Mouse (Mus musculus): ENCODE results near the gene Aff3. TPM values are rescaled to one million over a fixed set of nuclear protein-coding genes. Genes with fewer than 3 reads are reported as not detected.

The Aff3 gene
- total RNA-seq, 2 experiments from 2014 or later, result 7.9 to 8.0 TPM

DNA sequence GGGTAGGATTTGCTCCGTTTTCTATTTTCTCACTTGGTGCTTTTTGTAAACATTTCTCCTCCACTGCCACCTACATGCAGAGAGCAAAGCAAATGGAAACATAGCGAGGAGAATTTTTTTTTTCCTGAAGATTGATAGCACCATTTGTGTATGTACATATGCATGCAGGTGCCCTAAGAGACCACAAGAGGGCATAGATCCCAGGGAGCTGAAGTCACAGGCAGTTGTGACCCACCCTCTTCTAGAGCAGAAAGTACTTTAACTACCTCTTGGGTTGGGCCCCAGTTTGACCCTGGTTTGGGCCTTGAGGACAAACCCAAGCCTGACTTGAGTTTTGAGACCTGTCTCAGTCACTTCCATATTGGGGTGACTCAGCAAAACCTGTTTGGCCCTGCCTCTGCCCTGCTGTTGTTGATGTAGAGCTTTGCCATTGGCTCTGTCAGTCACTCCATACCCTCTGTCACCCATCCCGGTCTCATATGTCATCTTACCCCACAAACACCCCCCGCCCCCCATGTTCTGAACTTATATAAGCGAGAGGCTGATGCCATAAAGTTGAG lies 9.7 kb downstream of the Aff3 start:
- DNase-seq, result no peak

DNA sequence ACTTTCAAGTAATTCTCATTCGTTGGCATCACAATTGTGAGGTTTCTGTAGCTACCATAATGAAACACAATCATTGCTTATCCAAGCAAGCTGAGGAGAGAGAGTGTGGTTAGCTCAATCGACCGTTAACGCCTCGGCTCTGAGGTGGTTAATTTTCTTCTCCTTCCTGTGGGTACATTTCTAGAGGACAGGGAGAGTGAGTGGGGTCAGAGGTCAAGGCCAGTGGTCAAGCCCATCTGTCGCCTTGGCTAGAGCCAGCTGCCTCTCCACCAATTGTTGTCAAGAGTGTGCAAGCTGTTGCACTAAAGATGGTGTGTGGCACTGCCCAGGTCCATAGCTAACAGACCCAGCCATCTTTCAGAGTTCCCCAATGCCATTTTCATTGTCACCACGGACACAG lies 14.7 kb downstream of the Aff3 start:
- DNase-seq, result no peak

DNA sequence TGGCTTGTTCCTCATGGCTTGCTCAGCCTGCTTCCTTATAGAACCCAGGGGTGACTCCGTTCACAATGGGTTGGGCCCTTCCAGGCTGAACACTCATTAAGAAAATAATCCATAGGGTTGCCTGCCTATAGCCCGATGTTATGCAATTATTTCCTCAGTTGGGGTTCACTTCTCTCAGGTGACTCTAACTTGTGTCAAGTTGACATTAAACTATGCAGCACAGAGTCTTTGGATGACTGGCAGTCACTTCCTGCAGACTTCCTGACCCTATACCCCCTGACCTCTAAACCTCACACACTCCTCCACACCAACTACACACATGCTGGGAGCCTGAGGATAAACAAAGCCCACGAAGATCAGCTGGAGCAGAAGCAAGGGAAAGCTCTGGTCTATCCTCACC lies 15.6 kb downstream of the Aff3 start:
- no peak for DNase-seq

DNA sequence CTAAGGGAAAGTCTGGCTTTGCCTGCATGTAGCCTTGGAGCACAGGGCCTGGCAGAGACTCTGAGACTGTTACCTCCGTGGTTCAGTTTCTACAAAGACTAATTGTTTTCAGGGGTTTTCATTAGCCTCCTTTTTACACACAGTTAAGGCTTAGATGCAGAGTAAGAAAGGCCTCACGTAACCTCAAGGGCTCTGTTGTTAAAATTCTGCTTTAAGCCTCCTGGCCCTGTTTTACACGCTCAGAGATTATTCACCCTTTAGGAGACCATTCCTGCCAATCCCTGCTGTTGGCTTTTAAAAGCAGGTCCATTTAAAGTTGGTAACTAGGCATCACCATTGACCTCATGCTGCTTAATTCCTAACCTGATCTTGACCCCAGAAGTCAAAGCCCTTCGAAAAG lies 22.5 kb downstream of the Aff3 start:
- DNase-seq, result no peak

DNA sequence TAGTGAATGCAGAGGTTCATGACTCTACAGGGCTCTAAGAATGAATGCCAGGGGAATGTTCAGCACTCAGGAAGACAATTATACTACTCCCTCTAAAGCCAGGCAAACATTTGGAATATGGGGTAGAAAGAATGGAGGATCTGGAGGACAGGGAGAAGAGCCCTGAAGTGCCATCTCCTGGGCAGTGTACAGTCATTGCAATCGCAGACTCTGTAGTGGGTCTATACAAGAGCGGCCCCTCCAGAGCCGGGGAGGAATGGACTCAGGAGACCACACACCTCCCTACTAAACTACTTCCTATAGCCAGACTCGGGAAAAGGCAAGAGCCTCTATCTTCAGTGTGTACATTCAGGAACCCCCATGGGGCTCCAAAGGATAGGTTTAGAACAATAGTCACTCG lies 25.1 kb downstream of the Aff3 start:
- DNase-seq, result no peak

DNA sequence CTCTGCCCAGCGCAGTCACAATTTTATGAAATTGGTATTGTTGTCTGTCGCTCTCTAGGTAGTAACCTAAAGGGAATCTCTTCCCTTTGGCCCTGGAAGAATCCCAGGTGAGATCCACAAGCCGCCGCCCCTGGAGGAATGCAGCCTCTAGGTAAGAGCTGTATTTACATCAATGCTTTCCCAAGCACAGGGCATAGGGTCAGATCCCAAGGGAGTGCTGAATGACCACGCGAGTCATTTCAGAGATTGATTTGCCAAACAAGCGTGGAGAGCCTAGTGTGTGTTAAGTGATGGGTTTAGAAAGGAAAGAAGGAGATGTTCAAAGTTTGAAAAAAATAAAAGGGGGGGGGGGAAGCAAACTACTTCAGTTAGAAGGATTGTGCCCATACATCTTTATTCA lies 29.2 kb downstream of the Aff3 start:
- no peak for DNase-seq

DNA sequence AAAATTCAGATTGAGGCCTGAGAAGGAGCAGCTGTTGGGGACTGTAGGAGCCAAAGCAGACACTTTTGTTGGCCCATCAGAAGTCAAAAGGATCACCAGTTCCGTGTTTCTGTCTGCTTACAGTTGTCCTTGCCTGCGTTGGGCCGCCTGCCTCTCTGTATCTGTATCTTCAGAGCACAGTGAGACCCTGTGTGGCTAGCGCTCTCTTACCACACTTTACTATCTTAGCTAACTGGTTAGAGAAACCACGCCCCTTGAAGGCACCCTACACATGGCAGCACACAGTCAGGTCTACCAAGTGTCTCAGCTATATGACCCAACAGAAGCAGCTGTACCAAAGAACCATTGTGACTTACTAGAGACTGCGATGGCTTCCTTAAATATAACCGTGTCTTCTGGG lies 30.7 kb downstream of the Aff3 start:
- no peak for DNase-seq

DNA sequence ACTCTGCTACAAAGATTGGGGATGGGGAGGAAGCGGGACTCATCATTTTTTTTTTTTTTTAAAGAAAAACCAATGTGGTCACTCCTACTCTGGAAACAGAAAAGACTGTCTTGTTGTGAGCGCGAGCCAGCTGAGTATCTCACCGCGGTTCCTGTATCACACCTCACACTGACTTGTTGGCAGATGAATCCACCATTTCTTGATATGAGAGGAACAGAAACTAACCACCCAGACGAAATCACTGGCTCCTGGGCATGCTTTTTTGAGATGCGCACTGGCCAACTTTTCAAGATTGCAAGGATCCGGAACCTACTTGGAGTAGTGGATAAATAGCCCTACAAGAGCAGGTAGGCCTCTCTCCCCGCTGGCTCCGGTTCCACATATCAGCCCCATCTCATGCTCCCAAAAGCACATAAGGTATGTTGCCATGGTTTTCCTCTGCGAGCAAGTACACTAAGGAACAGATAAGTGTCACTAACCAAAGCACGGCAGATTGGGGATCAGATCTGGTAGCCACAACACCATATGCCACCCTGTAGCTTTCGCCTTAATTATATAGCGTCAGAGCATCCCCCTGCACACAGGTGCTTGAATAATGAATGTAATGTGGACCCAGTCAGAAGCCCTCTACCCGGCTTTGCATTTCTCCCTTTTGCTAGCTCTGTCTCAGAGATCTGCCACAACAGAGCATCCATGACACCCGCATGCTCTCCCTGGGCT lies 32.1 kb downstream of the Aff3 start:
- DNase-seq, result no peak

DNA sequence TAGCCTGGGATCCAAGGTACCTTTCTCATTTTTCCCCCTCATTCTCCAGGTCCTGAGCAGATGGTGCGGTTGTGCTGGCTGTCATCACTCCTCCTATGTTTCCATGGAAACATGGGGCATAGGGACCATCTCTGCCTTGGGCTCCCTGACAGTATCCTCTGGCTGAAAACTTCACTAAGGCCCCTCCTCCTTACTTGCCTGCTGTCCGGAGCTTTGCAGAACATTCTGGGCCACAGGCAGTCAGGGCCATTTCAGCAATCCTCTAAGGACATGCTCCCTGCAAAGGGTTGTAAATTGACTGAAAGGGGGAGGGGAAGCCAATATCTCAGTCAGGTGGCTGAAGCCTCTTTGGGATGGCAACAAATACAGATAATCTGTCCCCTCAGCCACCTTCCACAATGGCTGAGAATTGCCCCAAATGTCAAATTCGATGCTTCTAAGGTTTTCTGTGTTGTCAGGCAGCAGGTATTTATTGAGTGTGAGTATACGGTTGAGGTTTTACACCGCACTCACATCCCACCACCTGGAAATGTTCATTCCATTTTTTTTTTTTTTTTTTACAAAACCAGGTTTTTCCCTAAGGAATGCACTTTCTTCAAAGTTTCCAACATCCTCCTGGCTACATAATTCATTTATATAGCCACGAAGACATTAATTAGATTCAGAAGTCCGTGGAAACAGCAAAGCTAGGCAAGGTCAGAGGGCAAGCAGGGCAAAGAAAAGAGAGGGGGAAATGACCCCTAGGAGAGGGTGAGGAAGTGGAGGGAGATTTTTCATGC lies 33.1 kb downstream of the Aff3 start:
- DNase-seq, result no peak

DNA sequence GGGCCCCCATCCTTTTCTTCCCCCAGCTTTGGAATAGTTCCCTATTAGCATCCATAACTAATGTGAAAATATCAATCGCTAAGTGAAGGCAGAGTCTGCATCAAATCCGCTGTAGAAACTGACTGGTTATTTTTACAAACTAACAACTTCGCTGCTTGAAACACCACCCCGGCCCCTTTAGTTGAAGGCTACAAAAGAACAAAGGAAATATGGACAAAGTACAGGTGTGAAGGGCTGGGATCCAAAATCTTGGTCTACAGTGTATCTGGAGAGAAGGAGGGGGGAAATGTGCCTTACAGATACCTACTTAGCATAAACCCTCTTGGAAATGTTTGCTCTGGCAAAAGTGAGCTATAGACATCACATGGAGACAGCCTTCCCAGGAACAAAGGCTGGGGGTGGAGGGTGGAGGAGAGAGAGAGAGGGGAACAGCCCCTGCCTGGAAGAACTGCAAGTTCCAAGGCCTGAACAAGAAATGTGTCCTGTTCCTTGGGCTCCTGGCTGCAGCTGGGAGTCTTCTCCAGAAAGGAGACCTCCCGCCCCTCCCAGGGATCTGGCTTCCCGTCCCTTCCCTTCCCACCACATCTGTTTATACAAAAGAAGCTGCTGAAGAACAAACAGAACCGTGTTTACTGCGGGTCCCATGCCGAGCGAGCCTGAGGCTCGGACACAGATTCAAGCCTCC lies 35.7 kb downstream of the Aff3 start:
- peak; percentile 22 for DNase-seq

DNA sequence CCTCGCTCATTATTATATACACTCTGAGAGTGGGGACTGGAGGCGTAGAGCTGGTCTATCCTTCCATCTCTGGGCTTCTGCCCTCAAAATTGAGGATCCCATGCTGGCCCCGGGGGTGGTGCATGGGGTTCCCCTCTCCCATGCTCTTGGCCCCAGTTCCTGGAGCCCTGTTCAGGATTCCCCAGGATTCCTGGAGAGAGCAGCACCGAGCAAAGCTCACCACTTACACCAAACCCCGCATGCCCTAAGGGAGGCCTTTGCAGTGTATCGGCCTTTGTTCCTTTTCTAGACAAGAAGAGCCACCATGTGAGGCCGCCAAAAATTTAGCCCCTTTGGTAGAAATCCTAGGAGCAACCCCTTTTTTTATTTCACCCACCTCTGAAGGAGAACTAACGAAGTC lies 36.3 kb downstream of the Aff3 start:
- no peak for DNase-seq

DNA sequence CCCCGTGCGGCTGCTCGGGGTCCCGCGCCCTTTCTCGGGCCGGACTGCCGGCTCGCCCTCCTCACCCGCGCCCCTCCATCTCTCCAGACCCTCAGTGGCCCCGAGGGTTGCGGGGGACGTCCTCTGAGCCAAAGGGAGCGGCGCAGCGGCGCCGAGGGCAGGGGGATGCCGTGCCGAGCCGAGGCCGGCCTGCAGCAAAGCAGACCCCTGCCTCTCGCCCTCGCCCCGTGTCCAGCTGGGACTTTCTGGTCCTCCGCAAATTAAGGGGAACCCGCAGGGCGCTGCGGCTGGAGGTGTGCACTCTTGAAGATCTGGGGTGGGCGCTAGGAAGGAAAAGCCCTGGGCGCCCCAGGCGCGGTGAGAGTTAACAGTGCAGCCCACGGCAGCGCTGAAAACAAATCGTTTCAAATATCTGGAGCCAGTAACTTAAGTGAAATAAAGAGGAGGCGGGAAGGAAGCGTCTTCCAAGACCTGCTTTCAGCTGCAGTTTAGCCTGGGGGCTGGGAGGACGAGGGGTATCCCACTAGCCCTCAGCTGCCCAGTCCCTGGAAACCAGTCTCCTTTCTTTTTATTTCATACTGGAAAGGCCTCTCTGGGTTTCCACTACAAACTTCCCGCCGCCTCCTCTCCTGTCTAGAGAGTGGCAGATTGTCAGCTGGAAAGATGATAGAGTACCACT lies 36.9 kb downstream of the Aff3 start:
- DNase-seq, result peak; percentile 26

DNA sequence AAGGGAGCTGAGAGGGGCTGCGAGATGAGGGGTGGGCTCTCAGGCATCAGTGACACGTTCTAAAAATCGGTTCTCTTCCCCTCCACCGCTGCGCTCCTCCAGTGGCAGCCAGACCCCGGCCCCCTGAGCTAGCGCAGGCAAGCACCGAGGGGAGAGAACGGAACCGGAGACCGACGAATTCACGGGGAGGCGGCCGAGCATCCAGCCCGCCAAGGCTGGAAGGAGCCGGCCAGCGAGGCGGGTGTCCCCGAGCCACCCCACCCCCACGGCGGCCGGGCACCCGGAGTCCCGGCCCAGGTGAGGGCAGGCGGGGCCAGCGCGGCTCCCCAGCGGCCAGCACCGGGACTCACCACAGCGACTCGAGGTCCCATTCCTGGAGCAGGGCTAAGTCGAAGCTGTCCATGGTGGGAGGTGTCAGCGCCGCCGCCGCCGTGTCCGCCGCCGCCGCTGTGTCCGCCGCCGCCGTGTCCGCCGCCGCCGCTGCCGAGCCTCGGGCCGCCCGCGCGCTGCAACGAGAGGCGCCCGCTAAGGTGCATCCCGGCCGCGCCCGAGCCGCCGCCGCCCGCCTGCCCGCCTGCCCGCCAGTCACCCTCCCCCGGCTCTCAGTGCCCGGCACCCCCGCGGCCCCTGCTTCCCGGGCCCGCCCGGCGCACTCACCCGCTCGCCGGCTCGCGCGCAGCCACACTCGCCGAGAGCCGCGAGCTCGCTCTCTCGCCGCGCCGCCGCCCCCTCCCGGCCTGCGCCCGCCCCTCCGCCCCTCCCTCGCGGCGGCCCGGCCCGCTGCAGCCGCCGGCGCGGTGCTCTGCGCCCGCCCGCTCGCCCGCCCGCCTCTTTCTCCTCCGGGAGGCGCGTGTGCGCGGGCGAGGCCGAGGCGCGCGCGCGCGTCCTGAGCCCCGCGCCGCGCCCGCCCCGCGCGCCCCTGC lies 37.8 kb downstream of the Aff3 start:
- DNase-seq, result peak; percentile 62

DNA sequence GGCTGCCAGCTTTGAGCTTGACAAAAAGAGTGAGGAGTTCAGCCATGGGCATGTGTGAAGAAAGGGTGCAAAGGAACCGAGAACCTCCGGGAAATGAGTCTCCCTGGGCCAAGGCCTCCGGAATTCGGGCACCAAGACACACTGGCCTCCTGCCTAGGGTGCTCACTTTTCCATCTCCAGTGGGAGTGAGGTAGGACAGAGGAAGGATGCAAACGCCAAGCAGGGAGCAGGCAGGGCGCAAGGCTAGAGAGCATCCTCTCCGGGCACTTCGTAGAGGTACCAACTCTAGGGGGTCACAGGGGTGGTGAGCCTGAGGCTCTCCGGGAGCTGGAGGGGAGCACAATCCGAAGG lies 38.4 kb downstream of the Aff3 start:
- peak; percentile 13 for DNase-seq

DNA sequence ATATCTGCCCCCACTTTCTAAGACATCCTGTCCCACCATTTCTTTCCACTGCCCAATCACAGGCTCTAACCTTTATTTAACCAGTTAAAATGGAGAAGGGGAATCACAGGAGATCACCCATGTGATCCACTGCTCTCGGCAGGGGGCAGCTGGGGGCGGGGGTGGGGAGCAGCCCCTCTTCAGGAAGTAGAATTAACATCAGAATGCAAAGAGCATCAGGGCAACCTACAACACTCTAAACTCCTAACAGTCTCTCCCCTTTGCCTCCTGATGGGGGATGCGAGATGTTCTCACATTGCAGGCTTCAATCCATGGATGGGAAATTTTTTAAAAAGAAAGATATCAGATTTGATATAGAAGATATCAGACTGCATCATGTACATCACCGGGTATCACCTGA lies 42.9 kb downstream of the Aff3 start:
- DNase-seq, result no peak

DNA sequence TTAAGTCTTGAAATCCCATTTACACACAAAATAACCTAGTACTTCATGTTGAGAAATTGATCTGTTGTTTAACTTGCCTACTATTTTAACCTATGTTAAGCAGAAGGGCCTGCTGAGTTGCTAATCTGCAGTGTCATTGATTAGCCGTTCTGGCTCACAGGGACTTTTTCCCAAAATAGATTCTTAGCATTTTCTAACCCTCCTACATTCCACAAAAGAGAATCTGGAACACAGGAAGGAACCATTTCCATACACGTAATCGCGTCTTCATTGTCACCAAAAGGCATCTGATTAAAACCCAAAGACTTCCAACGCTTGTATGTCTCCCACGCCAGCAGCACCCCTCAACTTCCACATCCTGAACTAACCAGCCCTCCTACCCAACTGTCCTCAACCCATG lies 44.4 kb downstream of the Aff3 start:
- no peak for DNase-seq

DNA sequence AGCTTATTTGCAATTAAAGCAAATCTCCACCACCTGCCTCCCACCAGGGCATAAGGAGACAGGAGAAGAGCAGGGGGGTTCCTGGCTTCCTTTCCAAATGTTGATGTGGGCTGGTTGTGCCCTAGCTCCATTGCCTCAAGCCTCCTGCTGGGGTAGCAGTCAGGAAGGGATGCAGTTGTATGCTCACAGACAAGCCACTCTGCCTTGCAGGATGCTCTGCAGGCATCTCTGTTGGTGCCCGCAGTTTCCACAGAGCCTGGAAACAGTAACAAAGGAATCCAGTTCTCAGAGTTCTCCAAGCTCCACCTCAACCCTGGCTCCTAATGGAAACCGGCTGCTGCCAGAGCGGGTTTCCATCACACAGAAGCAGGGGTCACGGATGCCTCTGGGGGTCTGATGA lies 58.0 kb downstream of the Aff3 start:
- DNase-seq, result no peak

DNA sequence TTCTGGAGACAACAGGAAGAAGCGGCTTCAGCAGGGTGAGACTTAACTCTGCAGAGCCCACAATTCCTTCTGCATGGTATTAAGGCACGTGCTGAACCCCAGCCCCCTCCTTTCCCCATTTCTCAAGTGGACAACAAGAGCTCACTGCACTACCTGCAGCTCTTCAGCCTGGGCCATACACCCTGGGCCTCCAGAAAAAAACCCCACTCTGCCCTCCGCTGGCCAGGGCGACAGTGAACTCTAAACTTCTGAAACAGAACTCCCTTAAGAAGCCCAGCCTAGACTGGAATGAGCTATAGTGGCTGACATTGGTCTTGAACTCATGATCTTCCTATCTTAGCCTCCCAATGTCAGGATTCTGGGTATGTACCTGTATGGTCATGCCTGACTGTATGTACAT lies 59.3 kb downstream of the Aff3 start:
- no peak for DNase-seq

DNA sequence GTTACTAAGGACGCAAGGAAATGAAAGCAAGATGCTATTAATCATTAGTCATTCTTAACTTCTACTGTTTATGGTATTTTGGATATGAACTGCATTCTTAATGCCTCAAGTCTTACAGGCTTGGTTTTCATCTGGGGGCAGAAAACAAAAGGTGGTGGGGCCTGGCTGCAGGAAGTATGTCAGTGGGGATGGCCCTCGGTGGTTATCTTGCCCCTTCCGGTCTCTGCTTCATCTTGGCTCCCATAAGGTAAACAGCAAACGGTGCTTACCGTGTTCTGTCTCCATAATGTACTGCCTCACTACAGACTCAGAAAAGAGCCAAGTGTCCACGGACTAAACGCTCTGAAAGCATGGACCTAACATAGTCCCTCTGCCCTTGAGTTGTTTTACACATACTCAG lies 60.1 kb downstream of the Aff3 start:
- no peak for DNase-seq

DNA sequence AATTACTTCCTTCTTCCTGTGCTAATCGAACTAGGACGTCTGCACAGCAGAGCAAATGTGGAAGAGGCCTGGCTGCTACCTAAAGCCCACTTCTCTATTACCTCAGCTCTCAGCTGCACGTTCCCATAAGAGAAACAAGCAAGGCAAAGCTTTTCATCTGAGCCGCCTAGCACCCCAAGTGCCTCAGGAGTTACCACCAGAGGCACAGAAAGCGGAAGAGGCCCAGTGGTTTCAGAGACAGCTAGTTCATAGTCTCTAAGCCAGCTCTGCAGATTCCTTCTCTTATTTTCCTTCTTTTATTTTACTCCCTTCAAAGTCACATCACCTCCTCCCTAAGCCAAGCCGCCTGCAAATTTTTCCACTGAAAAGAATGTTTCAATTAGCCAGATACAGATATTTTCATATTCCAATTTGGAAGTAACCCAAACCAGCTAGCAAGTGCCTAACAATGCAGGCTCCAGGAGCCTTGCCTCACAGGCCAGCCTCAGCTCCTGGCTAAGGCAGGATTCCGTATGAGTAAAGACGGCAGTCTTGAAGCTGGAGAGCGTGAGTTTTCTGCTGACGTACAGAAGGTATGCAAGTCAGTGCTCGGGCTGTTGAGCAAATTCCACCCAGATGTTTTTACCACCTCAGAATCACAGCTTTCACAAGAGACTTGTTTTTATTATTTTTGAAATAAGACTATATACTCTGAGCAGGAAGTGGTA lies 62.8 kb downstream of the Aff3 start:
- peak; percentile 14 for DNase-seq

DNA sequence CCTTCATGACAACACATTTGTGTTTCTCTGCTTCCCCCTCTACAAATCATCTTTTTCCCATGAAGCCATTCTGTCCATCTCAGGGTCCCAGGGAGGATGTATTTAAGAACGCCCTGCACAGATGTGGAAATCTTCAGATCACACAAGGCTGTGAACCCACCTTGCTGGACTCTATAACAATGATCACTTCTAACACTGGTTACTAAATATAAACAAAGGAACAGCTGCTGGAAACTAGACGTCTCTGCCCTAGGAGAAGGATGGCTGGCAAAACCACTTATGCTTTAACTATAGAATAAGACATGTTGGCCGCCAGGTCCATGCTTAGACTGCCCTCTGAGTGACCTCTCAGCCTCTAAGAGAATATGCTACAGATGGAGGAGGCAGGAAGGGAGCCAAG lies 69.4 kb downstream of the Aff3 start:
- DNase-seq, result no peak
